Mouse (Mus musculus) layer of hippocampus, adult 2 months (tissue): ENCODE measurements around the gene Clybl. TPM values are rescaled to one million over a fixed set of nuclear protein-coding genes. Genes with fewer than 3 reads are reported as not detected.

Experiments used
- DNase-seq, 2 experiments: peaks; one replicate each; pipeline ENCODE4 v3.0.0; 2022; ENCODE audit warnings: low spot score in 2 of 2
- H3K27ac ChIP-seq: fragments of 200-600 bp; 2 replicates; pipeline ENCODE4 v1.8.1; 2022
- H3K4me3 ChIP-seq: fragments of 200-600 bp; 2 replicates; pipeline ENCODE4 v1.8.1; 2022; ENCODE audit warnings: mild to moderate bottlenecking
- CTCF ChIP-seq: fragments of 200-600 bp; conservative IDR thresholded peaks from 2 replicates; pipeline ENCODE4 v1.8.1; 2022; ENCODE audit warnings: antibody characterized with exemption, mild to moderate bottlenecking, moderate library complexity
- long read RNA-seq, 2 experiments: library from polyadenylated mRNA; stranded (forward); transcript quantifications; one replicate each; pipeline ENCODE4 v2.0.0; 2021; ENCODE audit warnings: borderline mapping rate in 2 of 2
- total RNA-seq, 2 experiments: library from RNA; stranded (reverse); gene quantifications; 2 replicates each; pipeline ENCODE4 v1.2.3; 2021

Gene Clybl
- total RNA-seq = 10 to 100 TPM; 26.2 to 28.9 TPM
- long read RNA-seq, experiment 1, transcript Clybl-201 (8 exons, 1,231 nt) = major isoform, 32 of 59 reads
- long read RNA-seq, experiment 1, partial matches to known transcripts = 6 of 59 reads
- long read RNA-seq, experiment 1, other reads (novel, unspliced or antisense) = 21 of 59 reads
- long read RNA-seq, experiment 2, transcript Clybl-201 (8 exons, 1,231 nt) = major isoform, 35 of 54 reads
- long read RNA-seq, experiment 2, partial matches to known transcripts = 2 of 54 reads
- long read RNA-seq, experiment 2, other reads (novel, unspliced or antisense) = 17 of 54 reads

DNA sequence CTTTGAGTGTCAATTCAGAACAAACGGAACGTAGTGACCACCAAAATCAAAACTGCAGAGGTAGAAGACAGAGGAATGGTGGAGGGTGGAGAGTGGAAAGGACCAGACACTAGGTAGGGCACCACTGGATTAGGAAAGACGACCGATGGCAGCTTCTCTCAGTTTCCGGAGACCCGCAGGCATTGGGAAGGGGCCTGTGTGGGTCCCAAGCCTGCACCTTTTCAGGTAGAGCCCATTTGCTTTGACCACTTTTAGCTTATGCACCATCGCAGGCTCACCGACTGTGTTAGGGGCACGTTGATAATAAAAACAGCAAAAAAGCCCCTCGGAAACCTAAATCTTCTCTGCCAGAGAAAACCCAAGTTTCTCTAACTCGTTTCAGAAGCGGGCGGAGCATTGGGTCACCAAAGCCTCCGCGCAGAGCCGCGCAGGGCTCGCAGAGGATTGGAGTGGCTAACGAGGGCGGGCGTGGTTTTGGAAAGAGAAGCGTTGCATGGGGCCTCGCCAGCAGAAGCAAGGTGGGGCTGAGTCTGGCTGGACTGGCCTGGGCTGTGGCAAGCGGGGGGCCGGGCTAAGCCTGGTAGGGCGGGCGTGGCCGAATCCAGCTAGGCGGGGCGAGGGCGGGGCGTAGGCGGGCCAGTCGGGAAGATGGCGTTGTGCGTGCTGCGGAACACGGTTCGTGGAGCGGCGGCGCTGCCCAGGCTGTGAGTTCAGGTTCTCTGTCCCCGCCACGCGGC is at the start of gene Clybl:
TSS of gene Clybl (plus strand) at position 627 of the 737 bp plus-strand sequence.
- DNase-seq = peak; percentile 91 to 93

DNA sequence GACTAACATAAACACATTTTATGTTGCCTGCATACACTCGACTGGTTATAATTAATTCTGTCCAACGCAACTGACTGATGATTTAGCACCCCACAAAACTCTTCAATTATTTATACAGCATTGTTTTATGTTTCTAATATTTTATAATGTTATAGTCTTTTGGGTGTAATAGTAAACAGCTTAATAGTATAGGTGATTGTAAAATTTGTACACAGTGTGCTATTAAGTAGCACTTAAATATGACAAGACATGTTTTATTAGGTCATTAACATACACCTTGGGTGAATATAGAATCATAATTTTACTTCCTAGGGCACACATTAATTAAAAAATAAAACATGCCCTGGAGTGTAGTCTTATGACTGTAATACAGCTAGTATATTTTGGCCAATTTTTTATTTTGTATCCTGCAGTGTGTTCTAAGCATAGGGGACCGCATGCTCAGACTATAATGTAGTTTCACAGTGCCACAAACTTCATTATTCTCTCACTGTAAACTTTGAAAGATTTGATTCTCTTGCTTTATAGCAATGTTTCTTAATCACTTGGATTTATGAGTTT is 45.1 kb upstream of the Clybl start:
- H3K27ac ChIP-seq = no peak overlapping the region
- TF ChIP-seq CTCF = no peak
- H3K4me3 ChIP-seq = no peak overlapping the region
- DNase-seq = no peak

More for the DNA sequence above, at the start of gene Clybl:
- peak within 1 kb of the TSS; percentile 91 for H3K27ac ChIP-seq
- H3K4me3 ChIP-seq = peak within 1 kb of the TSS; percentile 81
- TF ChIP-seq CTCF = no peak

DNA sequence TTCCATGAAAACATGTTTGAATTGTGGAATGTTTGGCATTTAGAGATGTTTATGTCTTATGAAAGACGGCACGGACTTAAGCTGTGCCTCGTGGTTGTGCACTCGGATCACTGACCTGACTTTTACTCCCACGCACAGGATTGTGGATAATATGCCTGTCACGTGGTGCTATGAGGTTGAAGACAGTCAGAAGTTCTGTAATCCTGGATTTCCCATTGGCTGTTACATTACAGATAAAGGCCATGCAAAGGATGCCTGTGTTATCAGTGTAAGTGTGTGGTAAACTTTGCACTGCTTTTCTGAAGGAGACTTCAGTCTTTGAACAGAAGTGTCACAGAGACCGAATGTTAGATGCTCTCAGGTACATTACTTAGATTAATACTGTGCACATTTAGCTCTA is 44.3 kb upstream of the Clybl start:
- no peak for TF ChIP-seq CTCF
- DNase-seq = no peak
- Histone ChIP-seq H3K4me3 (no peak overlapping the region), H3K27ac (no peak overlapping the region)

DNA sequence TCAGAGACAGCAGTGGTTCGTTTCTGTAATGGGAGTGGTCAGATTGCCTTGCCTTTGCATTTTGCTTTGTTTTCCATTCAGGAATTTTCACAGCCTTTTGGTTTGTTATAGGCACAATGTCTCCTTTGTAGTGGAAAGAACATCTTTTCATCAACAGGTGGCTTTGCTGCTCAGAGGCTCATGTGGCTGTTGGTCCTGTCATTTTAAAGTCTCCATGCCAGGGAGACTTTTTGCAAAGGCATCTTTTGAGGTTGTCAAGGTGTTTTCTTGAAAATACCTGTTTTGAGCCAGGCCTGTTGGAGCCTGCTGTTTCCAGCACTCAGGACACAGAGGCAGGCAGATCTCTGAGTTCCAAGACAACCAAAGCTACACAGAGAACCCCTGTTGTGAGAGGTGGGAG is 41.4 kb upstream of the Clybl start:
- no peak for TF ChIP-seq CTCF
- Histone ChIP-seq H3K4me3 (no peak overlapping the region), H3K27ac (no peak overlapping the region)
- no peak for DNase-seq

DNA sequence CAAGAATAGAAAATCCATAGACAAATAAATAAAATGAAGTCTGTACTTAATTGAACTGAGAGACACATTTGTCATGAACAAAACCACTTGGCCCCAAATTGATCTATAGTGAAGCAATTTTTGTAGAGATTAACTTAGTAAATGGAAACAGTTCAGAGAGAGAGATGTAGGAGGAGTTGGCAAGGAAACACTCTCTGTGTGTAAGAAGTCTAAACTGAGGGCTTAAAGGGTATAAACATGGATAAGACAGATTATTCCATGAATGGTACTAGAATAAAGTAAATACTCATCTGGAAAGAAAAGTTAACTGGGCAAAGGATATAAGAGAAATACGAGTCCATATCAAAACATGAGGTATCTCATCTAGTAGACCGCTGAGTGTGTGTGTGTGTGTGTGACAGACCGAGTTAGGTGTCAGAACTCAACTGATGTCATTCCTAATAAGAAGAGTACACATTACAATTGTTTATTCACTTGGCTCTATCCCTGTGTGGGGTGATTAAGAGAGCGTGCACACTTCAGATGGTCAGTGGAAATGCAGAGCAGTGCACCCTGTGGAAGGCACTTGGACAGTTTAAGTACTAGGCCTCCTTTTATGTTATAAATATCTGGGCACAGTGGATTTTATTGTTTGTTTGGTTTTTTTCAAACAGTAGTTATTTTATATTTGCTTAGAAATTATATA is 37.8 kb upstream of the Clybl start:
- no peak for TF ChIP-seq CTCF
- no peak overlapping the region for H3K27ac ChIP-seq
- no peak for DNase-seq
- no peak overlapping the region for H3K4me3 ChIP-seq

DNA sequence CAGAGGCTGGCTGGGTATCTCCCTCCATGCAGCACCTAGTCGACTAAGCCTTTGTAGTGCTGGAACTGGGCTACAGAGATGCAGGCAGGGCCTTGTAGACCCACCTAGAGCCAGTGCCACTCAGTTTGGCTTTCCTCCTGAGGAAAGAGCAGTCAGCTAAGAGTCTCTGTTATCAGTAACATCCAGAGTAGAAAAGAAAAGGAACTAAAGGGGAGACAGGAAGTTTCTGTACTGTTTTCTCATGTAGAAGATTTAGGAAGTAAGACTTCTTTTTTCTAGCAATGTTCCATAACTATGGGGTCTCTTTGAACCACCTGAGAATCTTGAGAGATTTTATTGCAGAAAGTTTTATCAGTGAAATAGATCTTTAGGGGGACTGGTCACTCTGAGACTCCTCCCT is 36.1 kb upstream of the Clybl start:
- no peak for DNase-seq
- Histone ChIP-seq H3K27ac (no peak overlapping the region), H3K4me3 (no peak overlapping the region)
- TF ChIP-seq CTCF = no peak

DNA sequence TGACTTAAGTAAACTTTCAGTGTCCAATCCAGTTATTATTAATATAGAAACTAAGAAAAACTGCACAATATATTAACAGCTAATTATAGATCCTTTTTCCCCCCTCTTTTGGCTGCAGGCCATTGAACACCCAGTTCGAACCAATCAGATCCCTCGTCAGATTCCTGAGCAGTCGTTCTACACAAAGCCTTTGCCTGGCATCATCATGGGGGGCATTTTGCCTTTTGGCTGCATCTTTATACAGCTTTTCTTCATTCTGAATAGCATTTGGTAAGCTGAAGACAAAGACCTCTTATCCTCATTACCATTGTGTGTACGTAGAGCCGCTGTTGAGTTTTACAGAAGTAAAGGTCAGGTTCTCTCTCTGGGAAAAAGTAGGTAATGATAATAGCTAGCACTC is 30.9 kb upstream of the Clybl start:
- no peak overlapping the region for H3K27ac ChIP-seq
- no peak for TF ChIP-seq CTCF
- no peak overlapping the region for H3K4me3 ChIP-seq
- no peak for DNase-seq

DNA sequence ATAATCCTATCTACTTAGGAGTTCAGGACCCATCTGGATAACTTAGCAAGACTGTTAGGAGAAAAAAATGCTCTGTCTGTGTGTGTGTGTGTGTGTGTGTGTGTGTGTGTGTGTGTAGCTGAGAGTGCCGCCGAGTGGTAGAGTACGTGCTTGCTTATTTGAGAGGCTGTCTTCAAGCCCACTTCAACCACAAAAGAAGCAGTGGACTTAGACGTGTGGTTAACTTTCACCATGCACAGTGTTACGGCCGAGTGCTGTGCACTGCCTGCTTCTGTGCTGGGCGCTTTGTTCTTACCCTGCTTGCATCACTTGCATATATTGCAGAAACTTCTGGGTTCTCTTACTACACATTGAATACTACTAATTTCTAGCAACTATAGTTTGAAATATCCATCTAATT is 23.8 kb upstream of the Clybl start:
- H3K4me3 ChIP-seq = no peak overlapping the region
- TF ChIP-seq CTCF = no peak
- no peak for DNase-seq
- H3K27ac ChIP-seq = no peak overlapping the region

DNA sequence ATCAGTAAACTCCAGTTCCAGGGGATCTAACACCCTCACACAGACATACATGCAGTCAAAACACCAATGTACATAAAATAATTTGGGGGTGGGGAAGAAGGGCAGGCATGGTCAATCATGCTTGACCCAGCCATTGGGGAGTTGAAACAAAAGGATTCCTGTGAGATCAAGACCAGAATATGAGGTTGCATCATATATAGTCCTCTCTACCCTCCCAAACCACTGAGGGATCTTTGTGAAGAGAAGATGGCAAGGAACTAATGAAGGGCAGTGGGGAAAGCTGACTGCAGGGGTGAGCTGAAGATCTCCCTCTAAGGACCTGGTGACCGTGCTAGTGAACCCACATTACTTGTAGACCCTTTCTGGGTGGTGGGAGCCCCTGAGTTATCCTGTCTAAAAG is 20.6 kb upstream of the Clybl start:
- no peak overlapping the region for H3K27ac ChIP-seq
- no peak for DNase-seq
- no peak overlapping the region for H3K4me3 ChIP-seq
- no peak for TF ChIP-seq CTCF

DNA sequence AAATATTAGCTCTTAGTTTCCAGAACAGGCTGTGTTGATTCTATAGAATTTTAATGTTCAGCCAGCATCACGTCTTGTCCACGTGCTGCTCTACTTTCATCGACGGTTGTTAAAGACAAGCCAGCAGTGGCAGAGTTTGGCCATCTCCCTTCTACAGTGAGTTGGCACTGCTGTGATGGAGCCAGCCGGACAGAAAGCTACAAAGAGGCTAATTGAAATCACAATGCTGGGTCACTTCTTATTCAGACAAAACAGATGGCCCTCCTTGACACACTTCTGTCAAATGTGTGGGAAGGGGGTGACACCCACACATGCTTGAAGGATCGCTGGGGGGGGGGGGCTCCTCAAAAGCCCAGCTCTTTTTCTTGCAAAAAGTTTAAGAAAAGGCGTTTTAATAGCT is 12.6 kb upstream of the Clybl start:
- H3K27ac ChIP-seq = no peak overlapping the region
- no peak overlapping the region for H3K4me3 ChIP-seq
- no peak for DNase-seq
- no peak for TF ChIP-seq CTCF

DNA sequence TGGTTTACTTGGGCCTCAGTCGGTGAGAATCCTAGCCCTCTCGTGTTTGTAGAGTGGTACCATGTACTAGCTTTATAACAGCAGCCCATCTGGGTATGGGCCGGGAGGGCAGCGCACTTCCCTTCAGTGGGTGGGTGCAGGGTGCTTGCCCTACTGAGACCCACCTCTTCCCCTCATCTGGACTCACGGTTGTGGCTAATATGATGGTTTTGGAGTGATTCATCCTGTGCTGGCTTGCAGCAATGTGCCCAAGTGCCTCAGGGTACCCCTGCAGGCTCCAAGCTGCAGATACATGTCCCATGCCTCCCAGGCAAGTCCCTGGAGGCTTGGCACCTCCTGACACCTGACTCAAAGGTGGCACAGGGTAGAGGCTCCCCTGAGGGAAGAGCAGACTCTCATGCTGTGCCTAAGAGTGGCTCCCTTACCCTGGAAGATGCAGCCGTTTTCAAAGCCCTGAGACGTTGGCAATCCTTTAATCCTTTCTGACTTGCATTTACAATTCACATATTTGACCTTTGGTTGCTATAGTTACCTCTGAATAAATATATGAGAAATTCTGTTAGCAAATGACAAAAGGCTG is 11.2 kb upstream of the Clybl start:
- H3K27ac ChIP-seq = no peak overlapping the region
- DNase-seq = no peak
- no peak for TF ChIP-seq CTCF
- no peak overlapping the region for H3K4me3 ChIP-seq

DNA sequence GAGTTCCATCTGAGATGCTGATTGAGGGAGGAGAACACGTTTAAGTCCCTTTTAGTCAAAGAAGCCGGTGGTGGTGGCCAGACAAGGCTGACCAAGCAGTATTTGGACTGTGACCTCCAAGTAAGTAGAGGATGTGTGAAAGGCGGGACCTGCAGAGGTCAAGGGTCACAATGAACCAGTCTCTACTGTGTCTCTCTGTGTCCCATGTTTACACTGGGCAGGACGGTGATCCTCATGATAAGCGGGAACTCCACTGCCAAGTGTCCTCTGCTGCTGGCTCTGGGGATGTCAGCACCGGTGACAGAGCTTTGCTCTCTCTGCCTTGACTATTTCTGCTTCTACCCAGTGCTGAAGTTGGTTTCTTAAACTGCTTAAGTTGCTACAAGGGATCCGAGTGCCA is 10.5 kb upstream of the Clybl start:
- Histone ChIP-seq H3K4me3 (no peak overlapping the region), H3K27ac (no peak overlapping the region)
- no peak for DNase-seq
- TF ChIP-seq CTCF = no peak

DNA sequence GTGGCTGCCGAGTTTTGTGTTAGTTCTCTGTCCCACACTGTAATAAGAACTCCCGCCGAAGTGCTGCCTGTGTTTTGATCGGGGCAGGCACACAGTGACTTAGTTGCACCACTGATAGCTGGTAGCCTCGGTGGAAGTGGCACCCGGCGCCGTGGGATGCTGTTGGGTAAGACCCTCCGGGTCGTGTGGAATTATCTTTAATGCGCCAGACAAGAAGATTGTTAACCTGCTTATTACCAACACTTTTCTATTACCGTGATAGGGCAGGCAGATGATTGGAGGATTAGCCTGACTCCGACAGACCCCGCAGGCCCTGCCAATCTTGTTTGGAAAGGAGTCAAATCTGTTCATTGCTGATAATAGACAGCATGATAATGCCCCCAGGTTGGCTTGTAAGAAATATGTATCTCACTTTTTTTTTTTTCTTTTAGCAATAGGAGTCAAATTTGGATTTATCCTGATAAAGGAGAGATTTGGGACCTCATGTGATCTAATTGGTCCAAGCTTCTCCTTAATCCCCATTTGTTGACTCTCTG is 5.2 kb upstream of the Clybl start:
- no peak for DNase-seq
- TF ChIP-seq CTCF = no peak

More for the DNA sequence above, 5.2 kb upstream of the Clybl start:
- Histone ChIP-seq H3K4me3 (no peak overlapping the region), H3K27ac (no peak overlapping the region)
